Mouse (Mus musculus): ENCODE measurements around the gene Ppm1l. TPM values are rescaled to one million over a fixed set of nuclear protein-coding genes. Genes with fewer than 3 reads are reported as not detected.

The Ppm1l gene
- polyA plus RNA-seq, 1 experiment from 2014 or later = 24.2 TPM

DNA sequence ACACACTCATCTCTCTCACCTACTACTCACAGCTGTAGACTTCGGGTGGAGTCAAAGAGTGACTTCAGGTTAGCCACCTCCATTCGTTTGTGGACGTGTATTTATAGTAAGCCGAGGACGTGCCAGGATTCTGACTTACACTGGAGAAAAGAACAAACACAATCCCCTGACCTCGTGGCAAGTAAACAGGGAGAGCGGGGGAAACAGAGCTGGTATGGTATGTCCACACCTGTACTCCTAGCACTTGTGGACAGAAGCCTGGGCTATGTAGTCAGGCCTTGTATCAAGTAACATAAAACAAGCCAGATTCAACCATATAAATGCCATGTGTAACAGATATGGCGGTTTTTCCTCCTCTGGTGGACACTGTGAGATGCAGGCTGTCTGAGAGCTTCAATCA, 20.4 kb upstream of the Ppm1l start:
- Histone ChIP-seq H3K4me1 (no peaks in the 10 kb centered on the region), H3K4me3 (replicated peaks) (no peak overlapping the region), H3K27me3 (replicated peaks) (no peaks in the 10 kb centered on the region), H3K36me3 (no peaks in the 10 kb centered on the region), H3K4me2 (no peak overlapping the region), H3K9ac (replicated peaks) (no peak overlapping the region), H3K27ac (replicated peaks) (no peak overlapping the region), H3K9me3 (replicated peaks) (no peaks in the 10 kb centered on the region)
- ATAC-seq (ENCODE audit: low FRiP score) = no peak
- 87% methylated on average over 8 of the region's 8 CpGs for WGBS

DNA sequence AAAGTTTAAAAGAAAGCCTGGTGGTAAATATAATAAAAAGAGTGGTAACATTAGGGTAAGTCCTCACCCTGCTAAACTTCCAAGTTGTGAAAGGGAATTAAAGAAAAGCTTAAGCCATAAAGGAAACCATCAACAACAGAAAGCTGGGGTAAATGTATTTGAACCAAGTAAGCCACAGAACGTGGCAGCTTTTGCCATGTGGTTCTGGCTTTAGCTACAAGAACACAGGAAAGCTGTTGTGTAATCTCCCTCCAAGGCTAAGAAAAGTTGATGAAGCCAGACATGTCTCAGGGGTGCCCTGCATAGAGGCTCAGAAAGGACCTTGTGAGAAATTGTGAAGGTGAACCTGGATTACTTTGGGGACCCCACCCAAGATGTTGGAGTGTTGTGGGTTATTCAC, 16.5 kb upstream of the Ppm1l start:
- Histone ChIP-seq H3K36me3 (no peaks in the 10 kb centered on the region), H3K4me3 (replicated peaks) (no peak overlapping the region), H3K4me1 (no peaks in the 10 kb centered on the region), H3K27me3 (replicated peaks) (no peaks in the 10 kb centered on the region), H3K9me3 (replicated peaks) (no peaks in the 10 kb centered on the region), H3K27ac (replicated peaks) (no peak overlapping the region), H3K4me2 (no peak overlapping the region), H3K9ac (replicated peaks) (no peak overlapping the region)
- no peak for ATAC-seq (ENCODE audit: low FRiP score)
- 85% methylated on average over 1 of the region's 1 CpGs for WGBS

DNA sequence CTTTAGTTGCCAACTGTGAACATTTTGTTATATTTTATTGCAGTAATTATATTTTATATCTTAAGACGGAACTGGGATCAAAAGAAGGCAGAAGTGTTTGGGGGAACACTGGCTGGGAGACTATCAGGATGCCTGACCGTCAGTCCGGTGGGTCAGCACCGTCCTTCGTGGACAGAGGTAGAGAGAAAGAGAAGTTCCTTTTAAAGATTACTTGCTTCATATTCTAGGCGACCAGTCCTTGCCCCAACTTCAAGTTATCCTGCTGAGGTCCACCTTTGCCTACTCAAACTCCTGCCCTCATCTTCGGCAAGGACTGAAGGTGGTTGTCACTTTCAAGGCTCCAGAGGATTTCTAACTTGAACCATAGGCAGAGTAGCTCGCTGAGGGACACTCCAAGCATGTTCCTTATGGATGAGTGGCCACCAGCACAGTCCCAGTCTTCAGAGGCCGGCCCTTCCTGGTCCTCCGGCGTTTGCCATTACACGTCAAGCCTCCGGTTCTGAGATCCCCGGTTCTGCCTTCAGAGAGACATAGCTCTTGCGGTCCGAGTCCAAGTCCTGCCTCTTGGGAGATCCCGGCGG, 761 bp upstream of the Ppm1l start:
- no peaks in the 10 kb centered on the region for H3K9me3 ChIP-seq (replicated peaks)
- ATAC-seq (ENCODE audit: low FRiP score) = peak; percentile 48
- peak overlapping the region; percentile 90 for H3K27ac ChIP-seq (replicated peaks)
- 1% methylated on average over 18 of the region's 18 CpGs for WGBS
- H3K4me2 ChIP-seq = peak overlapping the region; percentile 95
- no peaks in the 10 kb centered on the region for H3K36me3 ChIP-seq
- peak overlapping the region; percentile 71 for H3K4me3 ChIP-seq (replicated peaks)
- peak overlapping the region; percentile 70 for H3K9ac ChIP-seq (replicated peaks)
- H3K27me3 ChIP-seq (replicated peaks) = no peaks in the 10 kb centered on the region
- peaks cover 34% of the 10 kb centered on the region for H3K4me1 ChIP-seq

GRCm38 (mm10) chr3:69317251-69318125, 827 bp downstream of the Ppm1l start:
- peak overlapping the region; percentile 71 for H3K4me3 ChIP-seq (replicated peaks)
- peaks cover 40% of the 10 kb centered on the region for H3K4me1 ChIP-seq
- H3K27me3 ChIP-seq (replicated peaks) = no peaks in the 10 kb centered on the region
- peak; percentile 65 for ATAC-seq (ENCODE audit: low FRiP score)
- peak overlapping the region; percentile 87 for H3K9ac ChIP-seq (replicated peaks)
- WGBS = under 1% methylated on average over 73 of the region's 73 CpGs
- H3K36me3 ChIP-seq = no peaks in the 10 kb centered on the region
- H3K4me2 ChIP-seq = peak overlapping the region; percentile 95
- H3K27ac ChIP-seq (replicated peaks) = peak overlapping the region; percentile 90
- H3K9me3 ChIP-seq (replicated peaks) = no peaks in the 10 kb centered on the region

- Histone ChIP-seq H3K9ac (replicated peaks) (peak overlapping the region; percentile 87), H3K4me1 (peaks cover 40% of the 10 kb centered on the region), H3K27ac (replicated peaks) (0 out of 2 replicates have a peak overlapping the region, but pooled peaks have one; percentile 4), H3K4me2 (peak overlapping the region; percentile 95), H3K9me3 (replicated peaks) (no peaks in the 10 kb centered on the region), H3K36me3 (no peaks in the 10 kb centered on the region), H3K27me3 (replicated peaks) (no peaks in the 10 kb centered on the region), H3K4me3 (replicated peaks) (peak overlapping the region; percentile 71)
- WGBS = 8% methylated on average over 25 of the region's 25 CpGs
- ATAC-seq (ENCODE audit: low FRiP score) = no peak
These were observed 1.7 kb downstream of the Ppm1l start for GRCm38 (mm10) chr3:69318131-69318951.

DNA sequence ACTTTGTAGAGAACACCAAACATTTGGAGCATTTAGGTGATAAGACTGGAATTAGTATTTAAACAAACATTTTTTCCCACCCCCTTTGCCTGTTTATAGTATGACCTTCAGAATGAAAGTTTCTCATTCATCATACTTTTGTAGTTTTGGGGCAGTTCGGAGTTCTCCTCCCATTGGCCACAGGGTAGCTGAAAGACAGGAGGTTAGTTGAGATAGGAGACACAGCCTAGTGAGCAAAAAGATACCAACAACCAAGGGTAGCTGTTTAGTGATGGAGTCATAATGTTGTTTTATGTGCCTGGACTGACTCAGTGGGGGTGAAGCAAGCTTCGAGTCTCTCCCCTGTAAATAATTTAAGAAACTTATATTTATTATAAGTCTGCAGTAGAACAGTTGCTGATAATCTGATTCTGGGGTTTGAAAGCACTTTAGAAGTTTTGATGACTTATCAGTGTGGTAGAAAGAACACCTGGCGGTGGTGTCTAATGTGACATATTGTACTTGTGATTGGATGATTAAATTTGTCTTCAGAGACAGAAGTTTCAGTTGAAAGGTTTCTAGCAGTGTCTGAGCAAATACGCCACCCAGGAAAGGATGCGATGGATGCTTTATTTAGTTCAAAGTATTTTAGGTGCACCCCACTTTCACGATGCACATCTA, 2.5 kb downstream of the Ppm1l start:
- Histone ChIP-seq H3K27me3 (replicated peaks) (no peaks in the 10 kb centered on the region), H3K4me3 (replicated peaks) (peak overlapping the region; percentile 71), H3K36me3 (no peaks in the 10 kb centered on the region), H3K9me3 (replicated peaks) (no peaks in the 10 kb centered on the region), H3K9ac (replicated peaks) (peak overlapping the region; percentile 87), H3K4me2 (peak overlapping the region; percentile 95), H3K27ac (replicated peaks) (no peak overlapping the region), H3K4me1 (peaks cover 40% of the 10 kb centered on the region)
- ATAC-seq (ENCODE audit: low FRiP score) = no peak
- 75% methylated on average over 6 of the region's 6 CpGs for WGBS

GRCm38 (mm10) chr3:69323982-69324381, 7.3 kb downstream of the Ppm1l start:
- ATAC-seq (ENCODE audit: low FRiP score) = no peak
- WGBS = 86% methylated on average over 3 of the region's 3 CpGs

GRCm38 (mm10) chr3:69329910-69330309, 13.2 kb downstream of the Ppm1l start:
- 61% methylated on average over 5 of the region's 5 CpGs for WGBS
- ATAC-seq (ENCODE audit: low FRiP score) = no peak
- no peak overlapping the region for H3K4me3 ChIP-seq (replicated peaks)

More at GRCm38 (mm10) chr3:69323982-69324381, 7.3 kb downstream of the Ppm1l start:
- Histone ChIP-seq H3K4me1 (peaks cover 20% of the 10 kb centered on the region), H3K36me3 (no peaks in the 10 kb centered on the region), H3K9ac (replicated peaks) (no peak overlapping the region), H3K27ac (replicated peaks) (no peak overlapping the region), H3K4me3 (replicated peaks) (no peak overlapping the region), H3K4me2 (no peak overlapping the region), H3K9me3 (replicated peaks) (no peaks in the 10 kb centered on the region), H3K27me3 (replicated peaks) (no peaks in the 10 kb centered on the region)

DNA sequence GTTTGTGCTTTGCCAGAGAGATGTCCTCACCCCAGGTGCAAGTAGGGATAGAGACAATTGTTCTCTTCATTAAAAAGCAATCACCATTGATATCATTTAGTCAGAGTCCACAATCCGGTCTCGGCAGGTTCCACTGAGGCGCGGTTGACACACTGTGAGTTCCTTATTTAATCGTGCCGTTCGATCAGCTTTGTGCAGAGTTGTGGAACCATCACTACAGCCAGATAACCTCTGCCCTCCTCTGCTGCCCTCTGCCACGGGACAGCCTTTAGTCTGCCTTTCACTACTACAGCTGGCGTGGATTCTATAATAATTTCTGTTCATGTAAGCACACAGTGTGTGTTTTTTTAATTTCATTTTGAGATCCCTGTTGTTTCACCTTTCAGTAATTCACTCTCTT, 17.2 kb downstream of the Ppm1l start:
- 69% methylated on average over 9 of the region's 9 CpGs for WGBS
- no peak for ATAC-seq (ENCODE audit: low FRiP score)
- no peak overlapping the region for H3K9ac ChIP-seq (replicated peaks)
- no peaks in the 10 kb centered on the region for H3K27me3 ChIP-seq (replicated peaks)
- no peak overlapping the region for H3K27ac ChIP-seq (replicated peaks)
- no peaks in the 10 kb centered on the region for H3K9me3 ChIP-seq (replicated peaks)
- no peak overlapping the region for H3K4me3 ChIP-seq (replicated peaks)
- no peaks in the 10 kb centered on the region for H3K4me1 ChIP-seq
- H3K4me2 ChIP-seq = no peak overlapping the region
- no peaks in the 10 kb centered on the region for H3K36me3 ChIP-seq

More at GRCm38 (mm10) chr3:69329910-69330309, 13.2 kb downstream of the Ppm1l start:
- H3K27ac ChIP-seq (replicated peaks) = no peak overlapping the region
- H3K4me2 ChIP-seq = no peak overlapping the region
- no peaks in the 10 kb centered on the region for H3K4me1 ChIP-seq
- H3K36me3 ChIP-seq = no peaks in the 10 kb centered on the region
- H3K27me3 ChIP-seq (replicated peaks) = no peaks in the 10 kb centered on the region
- no peaks in the 10 kb centered on the region for H3K9me3 ChIP-seq (replicated peaks)
- no peak overlapping the region for H3K9ac ChIP-seq (replicated peaks)

DNA sequence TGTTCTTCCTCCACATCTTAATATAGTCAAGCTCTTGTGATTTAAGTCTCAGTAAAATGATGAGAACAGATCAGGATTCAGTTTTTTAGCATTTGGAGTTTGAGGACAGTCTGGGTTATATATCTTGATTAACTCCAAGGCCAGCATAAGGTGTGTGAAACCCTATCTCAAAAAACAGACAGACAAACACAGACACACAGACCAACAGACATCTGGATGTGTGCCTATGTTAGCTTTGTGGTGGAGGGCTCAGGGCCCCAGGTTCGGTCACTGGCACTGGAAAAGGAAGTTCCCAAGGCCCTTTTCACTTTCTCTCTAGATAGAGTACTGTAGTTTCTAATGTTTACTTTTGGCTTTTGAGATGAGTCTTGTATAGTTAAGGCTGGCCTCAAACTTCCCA, 23.8 kb downstream of the Ppm1l start:
- peaks cover 17% of the 10 kb centered on the region for H3K4me1 ChIP-seq
- no peak overlapping the region for H3K9ac ChIP-seq (replicated peaks)
- H3K4me3 ChIP-seq (replicated peaks) = no peak overlapping the region
- H3K27me3 ChIP-seq (replicated peaks) = no peaks in the 10 kb centered on the region
- H3K4me2 ChIP-seq = no peak overlapping the region
- H3K9me3 ChIP-seq (replicated peaks) = no peaks in the 10 kb centered on the region
- WGBS = 93% methylated on average over 1 of the region's 1 CpGs
- ATAC-seq (ENCODE audit: low FRiP score) = no peak
- H3K36me3 ChIP-seq = no peaks in the 10 kb centered on the region
- no peak overlapping the region for H3K27ac ChIP-seq (replicated peaks)

DNA sequence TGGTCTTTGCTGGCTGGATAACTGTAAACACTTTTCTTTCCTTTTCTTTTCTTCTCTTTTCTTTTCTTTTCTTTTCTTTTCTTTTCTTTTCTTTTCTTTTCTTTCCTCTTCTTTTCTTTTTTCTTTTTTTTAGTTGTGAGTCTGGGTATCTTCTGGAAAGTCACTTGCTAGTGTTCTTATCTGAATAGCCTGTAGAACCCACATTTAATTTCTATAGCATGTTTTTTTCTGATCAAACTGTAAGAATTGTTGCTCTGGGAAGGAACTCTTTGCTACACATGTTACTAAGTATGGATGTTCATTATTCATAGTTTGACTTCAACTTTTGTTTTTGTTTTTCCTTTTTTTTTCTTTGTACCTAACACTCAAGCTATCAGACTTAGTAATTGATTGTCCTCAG, 24.3 kb downstream of the Ppm1l start:
- Histone ChIP-seq H3K27ac (replicated peaks) (no peak overlapping the region), H3K4me2 (no peak overlapping the region), H3K4me1 (peaks cover 17% of the 10 kb centered on the region), H3K36me3 (no peaks in the 10 kb centered on the region), H3K9me3 (replicated peaks) (no peaks in the 10 kb centered on the region), H3K4me3 (replicated peaks) (no peak overlapping the region), H3K27me3 (replicated peaks) (no peaks in the 10 kb centered on the region), H3K9ac (replicated peaks) (no peak overlapping the region)
- no peak for ATAC-seq (ENCODE audit: low FRiP score)
